Mouse (Mus musculus) lung, adult 10 weeks (tissue): ENCODE results near the gene Gm4778. TPM values are rescaled to one million over a fixed set of nuclear protein-coding genes. Genes with fewer than 3 reads are reported as not detected.

Experiments
- polyA plus RNA-seq: library from polyadenylated mRNA; stranded (reverse); fragments of 350-450 nt; fragmentation: Illumina TruSeq; extraction: RNeasy Lipid Tissue Mini Kit (QIAGEN cat#74804); gene quantifications from one replicate; pipeline ENCODE4 v1.2.3, GENCODE M21; 2014; ENCODE audit warnings: low read depth, low replicate concordance; ENCODE audit not compliant: insufficient read depth

Gene Gm4778
- not detected for polyA plus RNA-seq

GRCm38 (mm10) chr3:94263736-94264135 lies at the start of gene Gm4778:
Gene Gm4778, plus strand, starts transcription at chr3:94264036.

GRCm38 (mm10) chr3:94309633-94310363 lies 46.0 kb downstream of the Gm4778 start, which contains the start of gene Them4:
Gene Them4, plus strand, starts transcription at chr3:94310089.

Other genes starting within 250 kb of the Gm4778 start
- gene Gm9125, start 209.2 kb upstream of the Gm4778 start, polyA plus RNA-seq: not detected
- gene Gm10697, start 191.4 kb upstream of the Gm4778 start, polyA plus RNA-seq: not detected
- not detected for gene Gm10696, start 85.8 kb upstream of the Gm4778 start, polyA plus RNA-seq
- not detected for gene Gm5286, start 67.3 kb upstream of the Gm4778 start, polyA plus RNA-seq
- gene Them4, start 46.1 kb downstream of the Gm4778 start, polyA plus RNA-seq: 7.1 TPM
- gene Them5, start 78.1 kb downstream of the Gm4778 start, polyA plus RNA-seq: 0.32 TPM
- gene C2cd4d, start 98.4 kb downstream of the Gm4778 start, polyA plus RNA-seq: not detected
- gene Rorc, start 108.8 kb downstream of the Gm4778 start, polyA plus RNA-seq: 8.8 TPM
- 0.06 TPM for gene Lingo4, start 134.5 kb downstream of the Gm4778 start, polyA plus RNA-seq
- gene Tdrkh, start 149.2 kb downstream of the Gm4778 start, polyA plus RNA-seq: 2.7 TPM
- gene Mrpl9, start 179.3 kb downstream of the Gm4778 start, polyA plus RNA-seq: 42.6 TPM
- gene Oaz3, start 179.9 kb downstream of the Gm4778 start, polyA plus RNA-seq: not detected
- gene Celf3, start 214.3 kb downstream of the Gm4778 start, polyA plus RNA-seq: 0.17 TPM
- gene Riiad1, start 216.3 kb downstream of the Gm4778 start, polyA plus RNA-seq: 31.7 TPM